Mouse (Mus musculus): Measurements from ENCODE around the gene Gm2a. TPM values are rescaled to one million over a fixed set of nuclear protein-coding genes. Genes with fewer than 3 reads are reported as not detected.

Gm2a gene
- total RNA-seq, 1 experiment, result 11.7 TPM

- in situ Hi-C loops (cut with MboI; ENCODE audit: low sequenced_read_pairs in 2 of 2, unreplicated experiment in 2 of 2), result no loop called here
- TF ChIP-seq CHD2 (IDR thresholded peaks at IDR 0.05; ENCODE audit: low read depth, low read length) (no peak), ZC3H11A (IDR thresholded peaks at IDR 0.05; ENCODE audit: borderline replicate concordance, low read depth, low read length) (no peak), MAFK (IDR thresholded peaks at IDR 0.05; ENCODE audit: insufficient read depth, low read depth, low read length) (no peak), HCFC1 (IDR thresholded peaks at IDR 0.05; ENCODE audit: borderline replicate concordance, insufficient read depth, low read length) (no peak), ZNF384 (IDR thresholded peaks at IDR 0.05; ENCODE audit: low read depth, low read length) (no peak)
- Histone ChIP-seq H3K4me3 (ENCODE audit: insufficient read depth in 1 of 2, low read depth in 1 of 2, low read length in 2 of 2, poor library complexity in 1 of 2, severe bottlenecking in 1 of 2) (no peak overlapping the region), H3K4me1 (ENCODE audit: control insufficient read depth in 2 of 2, insufficient read depth in 2 of 2, low read length in 2 of 2, poor library complexity in 1 of 2) (peaks cover 0 to 4% of the 10 kb centered on the region in 2 experiments; a peak in 1 of 4 replicates), H3K27ac (ENCODE audit: insufficient read depth, low read depth, low read length, poor library complexity, severe bottlenecking) (no peak overlapping the region), H3K9ac (ENCODE audit: insufficient read depth, low read depth, low read length, poor library complexity, severe bottlenecking) (no peak overlapping the region), H3K36me3 (ENCODE audit: control insufficient read depth, insufficient read depth, low read length, poor library complexity, severe bottlenecking) (no peaks in the 10 kb centered on the region; the same call in 1 of the 2 replicates), H3K9me3 (ENCODE audit: control insufficient read depth, insufficient read depth, low read depth, low read length) (no peaks in the 10 kb centered on the region)
- no peak for DNase-seq (ENCODE audit: low read depth, low spot score)
Measured at GRCm38 (mm10) chr11:55103229-55103628, 5.3 kb downstream of the Gm2a start.

- no peaks in the 10 kb centered on the region for H3K9me3 ChIP-seq (ENCODE audit: control insufficient read depth, insufficient read depth, low read depth, low read length)
- H3K4me1 ChIP-seq (ENCODE audit: control insufficient read depth in 2 of 2, insufficient read depth in 2 of 2, low read length in 2 of 2, poor library complexity in 1 of 2), result no peaks in the 10 kb centered on the region; a peak in 1 of 4 replicates
- in situ Hi-C loops (cut with MboI; ENCODE audit: low sequenced_read_pairs in 2 of 2, unreplicated experiment in 2 of 2), result no loop called here
- TF ChIP-seq MAFK (IDR thresholded peaks at IDR 0.05; ENCODE audit: insufficient read depth, low read depth, low read length) (no peak), ZC3H11A (IDR thresholded peaks at IDR 0.05; ENCODE audit: borderline replicate concordance, low read depth, low read length) (no peak), CHD2 (IDR thresholded peaks at IDR 0.05; ENCODE audit: low read depth, low read length) (no peak), ZNF384 (IDR thresholded peaks at IDR 0.05; ENCODE audit: low read depth, low read length) (no peak), HCFC1 (IDR thresholded peaks at IDR 0.05; ENCODE audit: borderline replicate concordance, insufficient read depth, low read length) (no peak)
- H3K4me3 ChIP-seq (ENCODE audit: insufficient read depth in 1 of 2, low read depth in 1 of 2, low read length in 2 of 2, poor library complexity in 1 of 2, severe bottlenecking in 1 of 2), result no peak overlapping the region
- H3K27ac ChIP-seq (ENCODE audit: insufficient read depth, low read depth, low read length, poor library complexity, severe bottlenecking), result no peak overlapping the region
- no peak overlapping the region for H3K9ac ChIP-seq (ENCODE audit: insufficient read depth, low read depth, low read length, poor library complexity, severe bottlenecking)
- no peak for DNase-seq (ENCODE audit: low read depth, low spot score)
- no peaks in the 10 kb centered on the region; the same call in 1 of the 2 replicates for H3K36me3 ChIP-seq (ENCODE audit: control insufficient read depth, insufficient read depth, low read length, poor library complexity, severe bottlenecking)
Measured at GRCm38 (mm10) chr11:55105389-55105788, 7.5 kb downstream of the Gm2a start.

- Histone ChIP-seq H3K4me3 (ENCODE audit: insufficient read depth in 1 of 2, low read depth in 1 of 2, low read length in 2 of 2, poor library complexity in 1 of 2, severe bottlenecking in 1 of 2) (no peak overlapping the region), H3K27ac (ENCODE audit: insufficient read depth, low read depth, low read length, poor library complexity, severe bottlenecking) (no peak overlapping the region), H3K4me1 (ENCODE audit: control insufficient read depth in 2 of 2, insufficient read depth in 2 of 2, low read length in 2 of 2, poor library complexity in 1 of 2) (no peaks in the 10 kb centered on the region; a peak in 1 of 4 replicates), H3K9me3 (ENCODE audit: control insufficient read depth, insufficient read depth, low read depth, low read length) (no peaks in the 10 kb centered on the region), H3K9ac (ENCODE audit: insufficient read depth, low read depth, low read length, poor library complexity, severe bottlenecking) (no peak overlapping the region), H3K36me3 (ENCODE audit: control insufficient read depth, insufficient read depth, low read length, poor library complexity, severe bottlenecking) (no peaks in the 10 kb centered on the region; the same call in 1 of the 2 replicates)
- DNase-seq (ENCODE audit: low read depth, low spot score), result no peak
- in situ Hi-C loops (cut with MboI; ENCODE audit: low sequenced_read_pairs in 2 of 2, unreplicated experiment in 2 of 2), result no loop called here
- TF ChIP-seq MAFK (IDR thresholded peaks at IDR 0.05; ENCODE audit: insufficient read depth, low read depth, low read length), result no peak
- TF ChIP-seq CHD2 (IDR thresholded peaks at IDR 0.05; ENCODE audit: low read depth, low read length), result no peak
- TF ChIP-seq HCFC1 (IDR thresholded peaks at IDR 0.05; ENCODE audit: borderline replicate concordance, insufficient read depth, low read length), result no peak
- no peak for TF ChIP-seq ZNF384 (IDR thresholded peaks at IDR 0.05; ENCODE audit: low read depth, low read length)
- TF ChIP-seq ZC3H11A (IDR thresholded peaks at IDR 0.05; ENCODE audit: borderline replicate concordance, low read depth, low read length), result no peak
Measured at GRCm38 (mm10) chr11:55106636-55107035, 8.7 kb downstream of the Gm2a start.

GRCm38 (mm10) chr11:55109521-55110300 lies 11.8 kb downstream of the Gm2a start:
- Histone ChIP-seq H3K9ac (ENCODE audit: insufficient read depth, low read depth, low read length, poor library complexity, severe bottlenecking) (no peak overlapping the region), H3K4me3 (ENCODE audit: insufficient read depth in 1 of 2, low read depth in 1 of 2, low read length in 2 of 2, poor library complexity in 1 of 2, severe bottlenecking in 1 of 2) (no peak overlapping the region), H3K27ac (ENCODE audit: insufficient read depth, low read depth, low read length, poor library complexity, severe bottlenecking) (no peak overlapping the region), H3K9me3 (ENCODE audit: control insufficient read depth, insufficient read depth, low read depth, low read length) (no peaks in the 10 kb centered on the region), H3K36me3 (ENCODE audit: control insufficient read depth, insufficient read depth, low read length, poor library complexity, severe bottlenecking) (no peaks in the 10 kb centered on the region; the same call in 1 of the 2 replicates), H3K4me1 (ENCODE audit: control insufficient read depth in 2 of 2, insufficient read depth in 2 of 2, low read length in 2 of 2, poor library complexity in 1 of 2) (peaks cover 3 to 7% of the 10 kb centered on the region in 2 experiments)
- DNase-seq (ENCODE audit: low read depth, low spot score), result no peak
- no peak for TF ChIP-seq HCFC1 (IDR thresholded peaks at IDR 0.05; ENCODE audit: borderline replicate concordance, insufficient read depth, low read length)
- in situ Hi-C loops (cut with MboI; ENCODE audit: low sequenced_read_pairs in 2 of 2, unreplicated experiment in 2 of 2), result no loop called here
